Mouse (Mus musculus) macrophage (primary cell): ENCODE measurements around the gene Zfp979. TPM values are rescaled to one million over a fixed set of nuclear protein-coding genes. Genes with fewer than 3 reads are reported as not detected.
"Not testable (repeated sequence)": the region's sequence is repeated elsewhere in the genome, so short reads cannot be mapped to it uniquely, and the experiment has no call there.

Experiments
- H3K27ac ChIP-seq: fragments of 350-480 bp; formaldehyde crosslinking; 2 replicates; pipeline ENCODE4 v1.9.0; 2021
- H3K36me3 ChIP-seq: fragments of 350-480 bp; formaldehyde crosslinking; 2 replicates; pipeline ENCODE4 v1.9.0; 2021; ENCODE audit errors: inconsistent target
- H3K4me3 ChIP-seq: fragments of 350-480 bp; formaldehyde crosslinking; 2 replicates; pipeline ENCODE4 v1.9.0; 2021; ENCODE audit errors: inconsistent target
- H3K79me2 ChIP-seq: fragments of 350-480 bp; formaldehyde crosslinking; 2 replicates; pipeline ENCODE4 v1.9.0; 2021; ENCODE audit errors: inconsistent target
- WGBS: methylation state at CpG from one replicate; pipeline ENCODE4 v1.1.7; 2026; ENCODE audit warnings: inconsistent platforms; ENCODE audit not compliant: missing documents; 5-methylcytosine and 5-hydroxymethylcytosine counted together
- polyA plus RNA-seq: library from polyadenylated mRNA; stranded (reverse); fragments of 250-400 nt; gene quantifications from 3 replicates; pipeline ENCODE4 v1.2.4, GENCODE M21; 2018; ENCODE audit warnings: inconsistent platforms
- total RNA-seq, 78 experiments: library from RNA; depleted of rRNA; stranded (reverse); fragments of 250-400 nt; gene quantifications; 1 replicate in 9 of 78; 2 replicates in 24 of 78; 3 replicates in 43 of 78; 4 replicates in 2 of 78; pipeline ENCODE4 v1.2.4; 2018; ENCODE audit warnings: inconsistent platforms in 56 of 78

The Zfp979 gene
- total RNA-seq (2018; cell fraction: chromatin; rRNA removed), result 1 to 10 TPM in 17 of 26 experiments, under 1 TPM in 9; 0.29 to 3.7 (median 1.3) TPM
- total RNA-seq (2018; cell fraction: cytosol; rRNA removed), result 1 to 10 TPM in 5 of 26 experiments, under 1 TPM in 21; 0.29 to 1.2 (median 0.66) TPM
- total RNA-seq (2018; cell fraction: nucleus; rRNA removed), result 1 to 10 TPM in 9 of 26 experiments, under 1 TPM in 14, not detected in 3; 0.24 to 3.3 (median 0.89) TPM
- 0.29 to 1.7 TPM (median 1.1 TPM) in 3 replicates for polyA plus RNA-seq

GRCm38 (mm10) chr4:147642413-147642812 lies at the start of gene Zfp979:
Zfp979 (minus strand) TSS chr4:147642513.
- not testable (repeated sequence) for H3K27ac ChIP-seq, H3K4me3 ChIP-seq, H3K79me2 ChIP-seq, H3K36me3 ChIP-seq
- no CpG with 5 or more reads among the region's 6 CpGs for WGBS

- H3K79me2 ChIP-seq, result not testable (repeated sequence)
- WGBS, result 91% methylated on average over 4 of the region's 5 CpGs
Measured at GRCm38 (mm10) chr4:147655245-147655644, 12.9 kb upstream of the Zfp979 start.

GRCm38 (mm10) chr4:147647407-147647806 lies 5.1 kb upstream of the Zfp979 start:
- H3K27ac ChIP-seq, H3K36me3 ChIP-seq, H3K79me2 ChIP-seq, H3K4me3 ChIP-seq: not testable (repeated sequence)
- no CpG with 5 or more reads among the region's 3 CpGs for WGBS

More at GRCm38 (mm10) chr4:147655245-147655644, 12.9 kb upstream of the Zfp979 start:
- H3K36me3 ChIP-seq, H3K27ac ChIP-seq, H3K4me3 ChIP-seq: not testable (repeated sequence)

GRCm38 (mm10) chr4:147641932-147642331 lies 381 bp downstream of the Zfp979 start:
- not testable (repeated sequence) for H3K4me3 ChIP-seq, H3K79me2 ChIP-seq, H3K36me3 ChIP-seq, H3K27ac ChIP-seq
- 89% methylated on average over 1 of the region's 3 CpGs for WGBS

GRCm38 (mm10) chr4:147633818-147634262 lies 8.5 kb downstream of the Zfp979 start:
- not testable (repeated sequence) for H3K79me2 ChIP-seq, H3K4me3 ChIP-seq, H3K36me3 ChIP-seq, H3K27ac ChIP-seq
- WGBS, result no CpG with 5 or more reads among the region's 2 CpGs

GRCm38 (mm10) chr4:147606511-147606910 lies 35.8 kb downstream of the Zfp979 start:
- not testable (repeated sequence) for H3K79me2 ChIP-seq
- 84% methylated on average over 6 of the region's 6 CpGs for WGBS

GRCm38 (mm10) chr4:147605521-147605920 lies 36.8 kb downstream of the Zfp979 start:
- no peak overlapping the region for H3K27ac ChIP-seq
- H3K4me3 ChIP-seq, result no peak overlapping the region
- H3K36me3 ChIP-seq, result no peaks in the 10 kb centered on the region
- WGBS, result 83% methylated on average over 4 of the region's 4 CpGs
- H3K79me2 ChIP-seq, result no peaks in the 10 kb centered on the region

More at GRCm38 (mm10) chr4:147606511-147606910, 35.8 kb downstream of the Zfp979 start:
- not testable (repeated sequence) for H3K4me3 ChIP-seq, H3K36me3 ChIP-seq, H3K27ac ChIP-seq

- no peak overlapping the region for H3K27ac ChIP-seq
- 69% methylated on average over 4 of the region's 4 CpGs for WGBS
- no peak overlapping the region for H3K4me3 ChIP-seq
- no peaks in the 10 kb centered on the region for H3K79me2 ChIP-seq
- no peaks in the 10 kb centered on the region for H3K36me3 ChIP-seq
Measured at GRCm38 (mm10) chr4:147603806-147604205, 38.5 kb downstream of the Zfp979 start.

- no peak overlapping the region for H3K27ac ChIP-seq
- no peak overlapping the region for H3K4me3 ChIP-seq
- no peaks in the 10 kb centered on the region for H3K79me2 ChIP-seq
- WGBS, result 33% methylated on average over 1 of the region's 1 CpGs
- no peaks in the 10 kb centered on the region for H3K36me3 ChIP-seq
Measured at GRCm38 (mm10) chr4:147601881-147602280, 40.4 kb downstream of the Zfp979 start.

GRCm38 (mm10) chr4:147598831-147599230 lies 43.5 kb downstream of the Zfp979 start:
- Histone ChIP-seq H3K36me3 (no peaks in the 10 kb centered on the region), H3K27ac (no peak overlapping the region), H3K4me3 (no peak overlapping the region), H3K79me2 (no peaks in the 10 kb centered on the region)
- WGBS, result 70% methylated on average over 2 of the region's 2 CpGs

- 69% methylated on average over 1 of the region's 1 CpGs for WGBS
- no peak overlapping the region for H3K4me3 ChIP-seq
- no peak overlapping the region for H3K27ac ChIP-seq
- no peaks in the 10 kb centered on the region for H3K79me2 ChIP-seq
- no peaks in the 10 kb centered on the region for H3K36me3 ChIP-seq
Measured at GRCm38 (mm10) chr4:147597685-147598084, 44.6 kb downstream of the Zfp979 start.

GRCm38 (mm10) chr4:147594630-147595029 lies 47.7 kb downstream of the Zfp979 start:
- H3K4me3 ChIP-seq, H3K36me3 ChIP-seq, H3K79me2 ChIP-seq, H3K27ac ChIP-seq: not testable (repeated sequence)
- WGBS, result 78% methylated on average over 3 of the region's 3 CpGs

- no peaks in the 10 kb centered on the region for H3K36me3 ChIP-seq
- H3K4me3 ChIP-seq, result no peak overlapping the region
- no peak overlapping the region for H3K27ac ChIP-seq
- WGBS, result 66% methylated on average over 1 of the region's 1 CpGs
- H3K79me2 ChIP-seq, result no peaks in the 10 kb centered on the region
Measured at GRCm38 (mm10) chr4:147586511-147587473, 55.5 kb downstream of the Zfp979 start.

- H3K4me3 ChIP-seq, H3K79me2 ChIP-seq, H3K36me3 ChIP-seq, H3K27ac ChIP-seq: not testable (repeated sequence)
- WGBS, result 84% methylated on average over 4 of the region's 4 CpGs
Measured at GRCm38 (mm10) chr4:147579371-147579770, 62.9 kb downstream of the Zfp979 start.

GRCm38 (mm10) chr4:147571156-147571555 lies 71.2 kb downstream of the Zfp979 start:
- 84% methylated on average over 8 of the region's 8 CpGs for WGBS
- H3K79me2 ChIP-seq, H3K4me3 ChIP-seq, H3K36me3 ChIP-seq, H3K27ac ChIP-seq: not testable (repeated sequence)
